Mouse (Mus musculus): ENCODE data around the gene Nploc4. TPM values are rescaled to one million over a fixed set of nuclear protein-coding genes. Genes with fewer than 3 reads are reported as not detected.

Gene Nploc4
- polyA plus RNA-seq, 1 experiment from 2014 or later = 34.1 TPM

- H3K4me1 ChIP-seq (ENCODE audit: insufficient read depth, low read length) = peaks cover 22% of the 10 kb centered on the region
- H3K27ac ChIP-seq (ENCODE audit: low read length) = no peak overlapping the region
- H3K4me2 ChIP-seq (replicated peaks; ENCODE audit: low read depth, low read length) = no peak overlapping the region
- H3K27me3 ChIP-seq (ENCODE audit: insufficient read depth, low read length) = no peaks in the 10 kb centered on the region
- peaks cover 30% of the 10 kb centered on the region for H3K36me3 ChIP-seq (ENCODE audit: insufficient read depth, low read length)
- 92% methylated on average over 2 of the region's 2 CpGs for WGBS
- no peak for ATAC-seq (ENCODE audit: low FRiP score, low TSS enrichment)
- no peak overlapping the region for H3K9ac ChIP-seq (replicated peaks; ENCODE audit: low read length)
- H3K9me3 ChIP-seq (ENCODE audit: low read length) = no peaks in the 10 kb centered on the region
- no peak overlapping the region for H3K4me3 ChIP-seq (ENCODE audit: low read length)
These were observed 26.0 kb upstream of the Nploc4 start for GRCm38 (mm10) chr11:120463536-120463935.

GRCm38 (mm10) chr11:120458847-120459597 is 21.5 kb upstream of the Nploc4 start:
- Histone ChIP-seq H3K4me2 (replicated peaks; ENCODE audit: low read depth, low read length) (peak overlapping the region; percentile 71), H3K27me3 (ENCODE audit: insufficient read depth, low read length) (no peaks in the 10 kb centered on the region), H3K4me1 (ENCODE audit: insufficient read depth, low read length) (peaks cover 13% of the 10 kb centered on the region), H3K9me3 (ENCODE audit: low read length) (no peaks in the 10 kb centered on the region), H3K9ac (replicated peaks; ENCODE audit: low read length) (peak overlapping the region; percentile 97), H3K36me3 (ENCODE audit: insufficient read depth, low read length) (peaks cover 30% of the 10 kb centered on the region), H3K27ac (ENCODE audit: low read length) (peak overlapping the region; percentile 86; the same call in 1 of the 2 replicates), H3K4me3 (ENCODE audit: low read length) (peak overlapping the region; percentile 88)
- 68% methylated on average over 6 of the region's 6 CpGs for WGBS
- no peak for ATAC-seq (ENCODE audit: low FRiP score, low TSS enrichment)

GRCm38 (mm10) chr11:120457772-120458751 is 20.6 kb upstream of the Nploc4 start, which contains the start of the genes Oxld1 and Ccdc137:
Gene Oxld1, minus strand, starts transcription at chr11:120458068.
Gene Ccdc137, plus strand, starts transcription at chr11:120458115.
- H3K4me2 ChIP-seq (replicated peaks; ENCODE audit: low read depth, low read length) = peak within 1 kb of the TSS; percentile 71
- H3K27me3 ChIP-seq (ENCODE audit: insufficient read depth, low read length) = no peaks in the 10 kb centered on the region
- peak within 1 kb of the TSS; percentile 97 for H3K9ac ChIP-seq (replicated peaks; ENCODE audit: low read length)
- peaks cover 13% of the 10 kb centered on the region for H3K4me1 ChIP-seq (ENCODE audit: insufficient read depth, low read length)
- peak; percentile 96 for ATAC-seq (ENCODE audit: low FRiP score, low TSS enrichment)
- peak within 1 kb of the TSS; percentile 86 for H3K27ac ChIP-seq (ENCODE audit: low read length)
- H3K36me3 ChIP-seq (ENCODE audit: insufficient read depth, low read length) = peaks cover 26% of the 10 kb centered on the region
- H3K4me3 ChIP-seq (ENCODE audit: low read length) = peak within 1 kb of the TSS; percentile 88
- no peaks in the 10 kb centered on the region for H3K9me3 ChIP-seq (ENCODE audit: low read length)
- 3% methylated on average over 62 of the region's 62 CpGs for WGBS

GRCm38 (mm10) chr11:120457370-120457769 is 19.9 kb upstream of the Nploc4 start:
- ATAC-seq (ENCODE audit: low FRiP score, low TSS enrichment) = peak; percentile 10; the same call in 1 of the 2 replicates

GRCm38 (mm10) chr11:120455413-120455812 is 17.9 kb upstream of the Nploc4 start:
- H3K4me1 ChIP-seq (ENCODE audit: insufficient read depth, low read length) = peaks cover 13% of the 10 kb centered on the region
- 94% methylated on average over 7 of the region's 7 CpGs for WGBS
- H3K4me3 ChIP-seq (ENCODE audit: low read length) = no peak overlapping the region
- no peak overlapping the region for H3K27ac ChIP-seq (ENCODE audit: low read length)
- H3K27me3 ChIP-seq (ENCODE audit: insufficient read depth, low read length) = no peaks in the 10 kb centered on the region
- H3K36me3 ChIP-seq (ENCODE audit: insufficient read depth, low read length) = peaks cover 8% of the 10 kb centered on the region; the same call in 1 of the 2 replicates
- H3K4me2 ChIP-seq (replicated peaks; ENCODE audit: low read depth, low read length) = no peak overlapping the region
- H3K9ac ChIP-seq (replicated peaks; ENCODE audit: low read length) = no peak overlapping the region
- no peaks in the 10 kb centered on the region for H3K9me3 ChIP-seq (ENCODE audit: low read length)
- ATAC-seq (ENCODE audit: low FRiP score, low TSS enrichment) = no peak

More at GRCm38 (mm10) chr11:120457370-120457769, 19.9 kb upstream of the Nploc4 start:
- Histone ChIP-seq H3K9ac (replicated peaks; ENCODE audit: low read length) (peak overlapping the region; percentile 97), H3K27me3 (ENCODE audit: insufficient read depth, low read length) (no peaks in the 10 kb centered on the region), H3K4me3 (ENCODE audit: low read length) (peak overlapping the region; percentile 88), H3K9me3 (ENCODE audit: low read length) (no peaks in the 10 kb centered on the region), H3K4me1 (ENCODE audit: insufficient read depth, low read length) (peaks cover 13% of the 10 kb centered on the region), H3K4me2 (replicated peaks; ENCODE audit: low read depth, low read length) (peak overlapping the region; percentile 71), H3K36me3 (ENCODE audit: insufficient read depth, low read length) (peaks cover 25% of the 10 kb centered on the region), H3K27ac (ENCODE audit: low read length) (peak overlapping the region; percentile 86)
- WGBS = 24% methylated on average over 14 of the region's 14 CpGs

- Histone ChIP-seq H3K27me3 (ENCODE audit: insufficient read depth, low read length) (no peaks in the 10 kb centered on the region), H3K4me3 (ENCODE audit: low read length) (no peak overlapping the region), H3K9me3 (ENCODE audit: low read length) (no peaks in the 10 kb centered on the region), H3K27ac (ENCODE audit: low read length) (no peak overlapping the region), H3K4me2 (replicated peaks; ENCODE audit: low read depth, low read length) (no peak overlapping the region), H3K36me3 (ENCODE audit: insufficient read depth, low read length) (peaks cover 6% of the 10 kb centered on the region; the same call in 1 of the 2 replicates), H3K4me1 (ENCODE audit: insufficient read depth, low read length) (peaks cover 13% of the 10 kb centered on the region), H3K9ac (replicated peaks; ENCODE audit: low read length) (no peak overlapping the region)
- ATAC-seq (ENCODE audit: low FRiP score, low TSS enrichment) = no peak
- 92% methylated on average over 4 of the region's 4 CpGs for WGBS
These were observed 17.5 kb upstream of the Nploc4 start for GRCm38 (mm10) chr11:120454965-120455364.

GRCm38 (mm10) chr11:120453306-120453705 is 15.8 kb upstream of the Nploc4 start, which contains the start of gene Pde6g:
Gene Pde6g, minus strand, starts transcription at chr11:120453500.
- Histone ChIP-seq H3K9ac (replicated peaks; ENCODE audit: low read length) (no peak within 1 kb of the TSS), H3K27ac (ENCODE audit: low read length) (no peak within 1 kb of the TSS), H3K27me3 (ENCODE audit: insufficient read depth, low read length) (no peaks in the 10 kb centered on the region), H3K4me1 (ENCODE audit: insufficient read depth, low read length) (0 out of 2 replicates have a peak, but pooled peaks cover 5% of the 10 kb centered on the region), H3K9me3 (ENCODE audit: low read length) (no peaks in the 10 kb centered on the region), H3K4me3 (ENCODE audit: low read length) (no peak within 1 kb of the TSS), H3K36me3 (ENCODE audit: insufficient read depth, low read length) (no peaks in the 10 kb centered on the region), H3K4me2 (replicated peaks; ENCODE audit: low read depth, low read length) (no peak within 1 kb of the TSS)
- ATAC-seq (ENCODE audit: low FRiP score, low TSS enrichment) = no peak
- 91% methylated on average over 4 of the region's 4 CpGs for WGBS

GRCm38 (mm10) chr11:120452246-120452645 is 14.7 kb upstream of the Nploc4 start:
- no peak for ATAC-seq (ENCODE audit: low FRiP score, low TSS enrichment)
- H3K9ac ChIP-seq (replicated peaks; ENCODE audit: low read length) = no peak overlapping the region
- H3K4me2 ChIP-seq (replicated peaks; ENCODE audit: low read depth, low read length) = no peak overlapping the region
- H3K4me1 ChIP-seq (ENCODE audit: insufficient read depth, low read length) = 0 out of 2 replicates have a peak, but pooled peaks cover 4% of the 10 kb centered on the region
- no peak overlapping the region for H3K27ac ChIP-seq (ENCODE audit: low read length)
- no peaks in the 10 kb centered on the region for H3K27me3 ChIP-seq (ENCODE audit: insufficient read depth, low read length)
- no peaks in the 10 kb centered on the region for H3K9me3 ChIP-seq (ENCODE audit: low read length)
- 70% methylated on average over 3 of the region's 3 CpGs for WGBS
- H3K4me3 ChIP-seq (ENCODE audit: low read length) = no peak overlapping the region
- no peaks in the 10 kb centered on the region for H3K36me3 ChIP-seq (ENCODE audit: insufficient read depth, low read length)

GRCm38 (mm10) chr11:120447179-120447578 is 9.7 kb upstream of the Nploc4 start:
- no peaks in the 10 kb centered on the region for H3K9me3 ChIP-seq (ENCODE audit: low read length)
- H3K4me3 ChIP-seq (ENCODE audit: low read length) = no peak overlapping the region
- 56% methylated on average over 7 of the region's 7 CpGs for WGBS
- ATAC-seq (ENCODE audit: low FRiP score, low TSS enrichment) = no peak
- no peaks in the 10 kb centered on the region for H3K36me3 ChIP-seq (ENCODE audit: insufficient read depth, low read length)
- no peak overlapping the region for H3K9ac ChIP-seq (replicated peaks; ENCODE audit: low read length)
- H3K27me3 ChIP-seq (ENCODE audit: insufficient read depth, low read length) = no peaks in the 10 kb centered on the region
- H3K4me1 ChIP-seq (ENCODE audit: insufficient read depth, low read length) = no peaks in the 10 kb centered on the region
- H3K27ac ChIP-seq (ENCODE audit: low read length) = no peak overlapping the region
- no peak overlapping the region for H3K4me2 ChIP-seq (replicated peaks; ENCODE audit: low read depth, low read length)

Measured in kidney, embryonic 16.5 days (tissue).